Mouse (Mus musculus): ENCODE results near the gene Pex10. TPM values are rescaled to one million over a fixed set of nuclear protein-coding genes. Genes with fewer than 3 reads are reported as not detected.
"Not testable (repeated sequence)": the region's sequence is repeated elsewhere in the genome, so short reads cannot be mapped to it uniquely, and the experiment has no call there.

Gene Pex10
- total RNA-seq, 2 experiments from 2014 or later, result 6.4 to 8.1 TPM

GRCm38 (mm10) chr4:155056724-155057123 lies 10.1 kb upstream of the Pex10 start, which contains the start of gene Plch2:
Gene Plch2 (minus strand): TSS chr4:155056784.
- no peak for ATAC-seq (replicated peaks; ENCODE audit: low FRiP score, low TSS enrichment, poor library complexity, severe bottlenecking)

- ATAC-seq (replicated peaks; ENCODE audit: low FRiP score, low TSS enrichment, poor library complexity, severe bottlenecking), result no peak
Observed at GRCm38 (mm10) chr4:155058325-155058724, 8.5 kb upstream of the Pex10 start.

- ATAC-seq (replicated peaks; ENCODE audit: low FRiP score, low TSS enrichment, poor library complexity, severe bottlenecking), result no peak
Observed at GRCm38 (mm10) chr4:155063895-155064294, 2.9 kb upstream of the Pex10 start.

GRCm38 (mm10) chr4:155064474-155064873 lies 2.3 kb upstream of the Pex10 start:
- no peak for ATAC-seq (replicated peaks; ENCODE audit: low FRiP score, low TSS enrichment, poor library complexity, severe bottlenecking)

GRCm38 (mm10) chr4:155065970-155066833 lies 614 bp upstream of the Pex10 start:
- ATAC-seq (replicated peaks; ENCODE audit: low FRiP score, low TSS enrichment, poor library complexity, severe bottlenecking), result peak; percentile 55

- no peak for ATAC-seq (replicated peaks; ENCODE audit: low FRiP score, low TSS enrichment, poor library complexity, severe bottlenecking)
Observed at GRCm38 (mm10) chr4:155068357-155068972, 1.6 kb downstream of the Pex10 start.

- ATAC-seq (replicated peaks; ENCODE audit: low FRiP score, low TSS enrichment, poor library complexity, severe bottlenecking), result no peak
Observed at GRCm38 (mm10) chr4:155069191-155069590, 2.4 kb downstream of the Pex10 start.

- ATAC-seq (replicated peaks; ENCODE audit: low FRiP score, low TSS enrichment, poor library complexity, severe bottlenecking), result no peak
Observed at GRCm38 (mm10) chr4:155070199-155070598, 3.4 kb downstream of the Pex10 start.

GRCm38 (mm10) chr4:155070921-155071320 lies 4.1 kb downstream of the Pex10 start:
- ATAC-seq (replicated peaks; ENCODE audit: low FRiP score, low TSS enrichment, poor library complexity, severe bottlenecking), result no peak

GRCm38 (mm10) chr4:155074418-155074817 lies 7.6 kb downstream of the Pex10 start:
- no peak for ATAC-seq (replicated peaks; ENCODE audit: low FRiP score, low TSS enrichment, poor library complexity, severe bottlenecking)

GRCm38 (mm10) chr4:155075137-155075536 lies 8.3 kb downstream of the Pex10 start:
- no peak for ATAC-seq (replicated peaks; ENCODE audit: low FRiP score, low TSS enrichment, poor library complexity, severe bottlenecking)

- ATAC-seq (replicated peaks; ENCODE audit: low FRiP score, low TSS enrichment, poor library complexity, severe bottlenecking), result no peak
Observed at GRCm38 (mm10) chr4:155075813-155076212, 9.0 kb downstream of the Pex10 start.

GRCm38 (mm10) chr4:155076677-155077076 lies 9.9 kb downstream of the Pex10 start:
- no peak for ATAC-seq (replicated peaks; ENCODE audit: low FRiP score, low TSS enrichment, poor library complexity, severe bottlenecking)

GRCm38 (mm10) chr4:155078808-155079207 lies 12.0 kb downstream of the Pex10 start:
- ATAC-seq (replicated peaks; ENCODE audit: low FRiP score, low TSS enrichment, poor library complexity, severe bottlenecking), result not testable (repeated sequence)

GRCm38 (mm10) chr4:155079666-155080065 lies 12.8 kb downstream of the Pex10 start:
- no peak for ATAC-seq (replicated peaks; ENCODE audit: low FRiP score, low TSS enrichment, poor library complexity, severe bottlenecking)

- ATAC-seq (replicated peaks; ENCODE audit: low FRiP score, low TSS enrichment, poor library complexity, severe bottlenecking), result no peak
Observed at GRCm38 (mm10) chr4:155083553-155083952, 16.7 kb downstream of the Pex10 start.

- no peak for ATAC-seq (replicated peaks; ENCODE audit: low FRiP score, low TSS enrichment, poor library complexity, severe bottlenecking)
Observed at GRCm38 (mm10) chr4:155084351-155084750, 17.5 kb downstream of the Pex10 start.

GRCm38 (mm10) chr4:155085206-155086107 lies 18.6 kb downstream of the Pex10 start:
- peak; percentile 31 for ATAC-seq (replicated peaks; ENCODE audit: low FRiP score, low TSS enrichment, poor library complexity, severe bottlenecking)

GRCm38 (mm10) chr4:155086108-155087024 lies 19.6 kb downstream of the Pex10 start, which contains the start of the genes Rer1 and Morn1:
Gene Rer1 (minus strand): TSS chr4:155086382.
Gene Morn1 (plus strand): TSS chr4:155086577.
- ATAC-seq (replicated peaks; ENCODE audit: low FRiP score, low TSS enrichment, poor library complexity, severe bottlenecking), result peak; percentile 98

Data from megakaryocyte-erythroid progenitor cell, adult 5-6 weeks (primary cell).